Mouse (Mus musculus): Measurements from ENCODE around the gene Myg1.

Gene Myg1

DNA sequence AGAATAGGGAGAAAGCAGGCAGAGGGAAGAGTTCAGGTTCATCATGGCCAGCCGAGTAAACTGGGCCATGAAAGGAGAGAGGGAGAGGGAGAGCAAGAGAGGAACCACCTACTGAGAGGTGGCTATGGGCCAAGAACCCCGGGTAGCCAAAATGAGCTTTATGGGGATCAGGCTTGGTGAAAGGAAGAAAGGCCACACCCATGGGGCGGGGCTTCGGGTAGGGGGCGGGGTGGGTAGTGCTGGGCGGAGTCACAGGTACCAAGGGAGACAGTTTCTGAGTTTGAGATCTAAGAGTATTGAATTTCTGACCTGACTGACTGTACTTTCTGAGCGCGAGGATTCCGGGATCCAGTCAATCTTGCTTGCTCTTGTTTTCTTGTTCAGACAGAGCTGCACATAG is 55.1 kb downstream of the Myg1 start:
- peak; percentile 59 for DNase-seq (ENCODE audit: low read depth)

All from induced T-regulatory cell, adult 2 months (primary cell).